Mouse (Mus musculus): ENCODE results near the gene Il1r1.
"Not testable (repeated sequence)": the region's sequence is repeated elsewhere in the genome, so short reads cannot be mapped to it uniquely, and the experiment has no call there.

Il1r1 gene

DNA sequence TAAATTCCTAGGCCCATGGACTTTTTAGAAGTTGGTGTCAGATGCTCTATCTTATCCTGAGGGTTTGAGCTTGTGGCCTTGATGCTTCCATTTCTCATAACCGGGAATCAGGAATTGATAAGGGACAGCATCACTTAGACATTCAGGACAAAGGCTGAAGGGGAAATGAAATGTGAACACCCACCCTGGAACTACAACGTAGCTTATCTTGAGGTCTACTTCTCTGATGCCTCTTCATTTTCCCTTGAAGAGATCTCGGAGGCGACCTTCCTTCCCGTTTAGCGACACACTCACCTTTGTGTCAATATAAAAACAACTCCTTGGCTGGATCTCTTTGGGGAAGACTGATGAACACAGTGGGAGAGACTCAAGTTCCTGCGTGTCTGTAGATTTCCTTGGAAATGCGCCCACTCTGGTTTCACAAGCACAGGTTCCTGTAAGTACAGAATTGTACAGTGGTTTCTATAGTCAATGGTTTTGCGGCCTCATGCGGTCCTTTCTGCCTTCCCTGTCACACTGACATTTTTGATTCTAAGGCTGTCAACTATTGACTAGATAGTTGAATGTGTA is 46.7 kb downstream of the Il1r1 start:
- DNase-seq (ENCODE audit: low spot score) = no peak

- no peak for DNase-seq (ENCODE audit: low spot score)
Measured at GRCm38 (mm10) chr1:40272204-40272603, 47.3 kb downstream of the Il1r1 start.

- DNase-seq (ENCODE audit: low spot score) = no peak
Measured at GRCm38 (mm10) chr1:40273491-40273890, 48.6 kb downstream of the Il1r1 start.

GRCm38 (mm10) chr1:40275285-40276013 is 50.6 kb downstream of the Il1r1 start:
- DNase-seq (ENCODE audit: low spot score) = no peak

- DNase-seq (ENCODE audit: low spot score) = no peak
Measured at GRCm38 (mm10) chr1:40277944-40278343, 53.1 kb downstream of the Il1r1 start.

- DNase-seq (ENCODE audit: low spot score) = no peak
Measured at GRCm38 (mm10) chr1:40278720-40279119, 53.8 kb downstream of the Il1r1 start.

- no peak for DNase-seq (ENCODE audit: low spot score)
Measured at GRCm38 (mm10) chr1:40279182-40279743, 54.4 kb downstream of the Il1r1 start.

DNA sequence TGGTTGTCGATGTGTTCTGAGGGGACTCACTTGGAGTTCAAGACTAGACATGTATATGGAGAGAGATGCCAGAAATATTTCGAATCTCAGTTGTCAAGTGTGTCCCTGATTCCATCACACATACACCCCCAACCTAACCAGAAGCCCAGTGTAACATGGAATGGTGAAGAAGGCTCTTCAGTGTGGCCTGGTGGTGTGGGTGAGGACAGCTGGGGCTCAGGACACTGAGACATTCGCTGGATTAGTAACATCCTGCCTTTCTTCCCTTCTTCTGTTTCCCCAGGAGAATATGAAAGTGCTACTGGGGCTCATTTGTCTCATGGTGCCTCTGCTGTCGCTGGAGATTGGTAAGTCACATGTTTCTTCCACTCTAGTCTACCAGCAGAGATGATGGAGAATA is 57.1 kb downstream of the Il1r1 start:
- no peak for DNase-seq (ENCODE audit: low spot score)

GRCm38 (mm10) chr1:40282394-40282793 is 57.5 kb downstream of the Il1r1 start:
- no peak for DNase-seq (ENCODE audit: low spot score)

DNA sequence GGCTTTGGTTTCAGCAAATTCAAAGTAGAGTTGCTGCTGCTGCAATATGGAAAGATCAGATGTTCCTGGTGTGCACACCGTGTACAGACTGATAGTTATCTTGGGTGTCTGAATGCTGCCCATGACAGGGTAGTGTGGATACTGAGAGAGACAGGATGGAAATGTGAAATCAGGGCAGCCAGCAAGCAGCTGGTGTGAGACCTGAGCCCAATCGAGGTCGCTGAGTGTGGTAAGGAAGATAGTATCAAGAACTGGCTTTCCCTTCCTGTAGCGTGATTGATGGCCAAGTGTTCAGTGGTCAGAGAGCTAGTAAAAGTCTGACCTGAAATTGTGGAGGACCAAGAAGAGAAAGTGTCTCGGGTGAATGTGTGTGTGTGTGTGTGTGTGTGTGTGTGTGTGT is 59.1 kb downstream of the Il1r1 start:
- no peak for DNase-seq (ENCODE audit: low spot score)

DNA sequence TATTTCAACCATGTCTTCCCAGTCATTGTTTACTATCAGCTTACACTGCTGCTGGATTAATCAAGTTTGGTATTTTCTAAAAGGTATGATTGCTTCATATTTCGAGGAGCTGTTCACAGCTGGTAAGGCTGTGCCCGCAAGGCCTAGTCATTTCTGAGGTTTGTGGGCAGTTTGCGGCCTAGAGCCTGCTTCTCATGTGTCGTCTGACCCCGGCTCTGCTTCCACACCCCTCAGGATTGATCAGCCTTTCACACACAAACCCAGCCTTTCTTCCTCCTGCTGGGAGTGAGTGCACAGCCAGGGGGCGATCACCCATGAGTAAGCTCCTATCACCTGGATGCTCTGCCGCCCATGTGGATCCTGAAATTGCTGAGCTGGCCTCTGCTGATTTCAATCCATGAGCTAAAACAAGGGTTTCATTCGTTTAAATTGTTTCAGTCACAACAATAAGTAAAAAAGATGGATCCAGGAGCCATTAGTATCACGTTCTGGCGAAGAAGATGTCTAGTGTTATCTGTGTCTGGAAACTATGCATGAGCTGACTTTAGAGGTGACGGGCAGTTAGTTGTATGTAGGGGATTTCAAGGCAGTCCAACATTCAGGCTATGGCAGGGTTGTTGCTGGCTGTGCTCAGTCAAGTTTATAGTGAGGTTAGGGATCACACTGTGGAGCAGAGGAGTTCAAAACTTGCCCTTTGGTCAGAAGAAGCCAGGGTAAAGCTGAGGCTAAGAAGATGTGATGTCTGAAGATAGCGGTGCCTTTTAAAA is 65.8 kb downstream of the Il1r1 start:
- DNase-seq (ENCODE audit: low spot score) = no peak

DNA sequence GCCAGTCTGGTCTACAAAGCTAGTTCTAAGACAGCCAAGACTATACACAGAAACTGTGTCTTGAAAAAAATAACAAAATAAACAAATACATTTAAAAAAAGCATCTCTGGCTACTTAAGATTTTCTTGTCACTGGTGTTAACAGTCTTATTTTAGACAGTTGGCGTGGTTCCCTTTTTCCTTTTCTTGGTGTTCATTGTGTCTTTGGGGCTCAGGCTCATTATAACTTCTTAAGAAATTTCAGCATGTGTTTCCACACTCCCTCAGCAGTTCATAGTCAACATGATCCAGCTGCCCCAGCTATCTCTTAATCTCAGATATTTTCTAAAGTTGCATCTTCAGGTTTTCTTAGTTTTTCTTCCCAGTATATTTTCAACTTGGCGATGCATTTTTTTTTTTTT is 67.4 kb downstream of the Il1r1 start:
- no peak for DNase-seq (ENCODE audit: low spot score)

DNA sequence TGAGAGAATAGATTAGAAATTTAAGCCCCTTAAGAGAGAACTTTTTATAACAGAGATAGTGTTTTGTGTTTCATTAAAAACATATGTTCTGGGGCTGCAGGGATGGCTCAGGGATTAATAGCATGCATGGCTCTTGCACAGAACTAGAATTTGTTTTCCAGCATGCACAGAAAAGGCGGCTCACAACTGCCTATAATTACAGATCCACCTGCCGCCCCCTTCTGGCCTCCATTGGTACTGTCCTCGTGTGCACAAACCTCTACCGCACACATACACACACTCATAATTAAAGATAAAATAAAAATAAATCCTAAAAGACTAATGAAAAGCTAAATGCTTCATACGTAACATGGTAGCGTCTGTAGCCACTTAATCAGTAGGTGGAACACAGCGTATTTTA is 69.0 kb downstream of the Il1r1 start:
- DNase-seq (ENCODE audit: low spot score) = no peak

GRCm38 (mm10) chr1:40294824-40295223 is 69.9 kb downstream of the Il1r1 start:
- no peak for DNase-seq (ENCODE audit: low spot score)

GRCm38 (mm10) chr1:40298053-40298452 is 73.2 kb downstream of the Il1r1 start:
- no peak for DNase-seq (ENCODE audit: low spot score)

GRCm38 (mm10) chr1:40303179-40303866 is 78.4 kb downstream of the Il1r1 start:
- no peak for DNase-seq (ENCODE audit: low spot score)

GRCm38 (mm10) chr1:40304321-40304720 is 79.4 kb downstream of the Il1r1 start:
- not testable (repeated sequence) for DNase-seq (ENCODE audit: low spot score)

GRCm38 (mm10) chr1:40306111-40306510 is 81.2 kb downstream of the Il1r1 start:
- no peak for DNase-seq (ENCODE audit: low spot score)

- DNase-seq (ENCODE audit: low spot score) = no peak
Measured at GRCm38 (mm10) chr1:40311123-40311522, 86.2 kb downstream of the Il1r1 start.

- DNase-seq (ENCODE audit: low spot score) = no peak
Measured at GRCm38 (mm10) chr1:40311625-40312024, 86.7 kb downstream of the Il1r1 start.

GRCm38 (mm10) chr1:40314016-40314415 is 89.1 kb downstream of the Il1r1 start:
- no peak for DNase-seq (ENCODE audit: low spot score)

- no peak for DNase-seq (ENCODE audit: low spot score)
Measured at GRCm38 (mm10) chr1:40317657-40318056, 92.8 kb downstream of the Il1r1 start.

Measured in layer of hippocampus, adult 11-12 months (tissue).